Mouse (Mus musculus) neural tube, embryonic 11.5 days (tissue): ENCODE measurements around the gene Rtn4rl1. TPM values are rescaled to one million over a fixed set of nuclear protein-coding genes. Genes with fewer than 3 reads are reported as not detected.

Source experiments
- ATAC-seq: fragments of 200-750 bp; cut with Nextera tagmentation; 2 replicates; pipeline ENCODE4 v1.8.0; 2017; ENCODE audit warnings: moderate number of reproducible peaks, mild to moderate bottlenecking, moderate TSS enrichment, moderate library complexity; ENCODE audit not compliant: insufficient read depth, low FRiP score, low TSS enrichment
- DNase-seq: peaks from one replicate; pipeline ENCODE4 v3.0.0-alpha.2; 2015; ENCODE audit warnings: low spot score
- H3K27ac ChIP-seq: fragments of 300-500 bp; sonication (generic); 2 replicates; pipeline ENCODE4 v1.5.1; 2014; ENCODE audit warnings: low read depth, mild to moderate bottlenecking, low read length
- H3K27me3 ChIP-seq: fragments of 300-500 bp; sonication (generic); 2 replicates; pipeline ENCODE4 v1.6.1; 2014; ENCODE audit warnings: mild to moderate bottlenecking, low read length, mixed read lengths; ENCODE audit not compliant: control insufficient read depth, insufficient read depth
- H3K36me3 ChIP-seq: fragments of 300-500 bp; sonication (generic); 2 replicates; pipeline ENCODE4 v1.6.1; 2014; ENCODE audit warnings: mild to moderate bottlenecking, low read length, moderate library complexity, mixed read lengths; ENCODE audit not compliant: control insufficient read depth, insufficient read depth
- H3K4me1 ChIP-seq: fragments of 300-500 bp; sonication (generic); 2 replicates; pipeline ENCODE4 v1.6.1; 2014; ENCODE audit warnings: low read length, mixed read lengths; ENCODE audit not compliant: control insufficient read depth, insufficient read depth
- H3K4me2 ChIP-seq: fragments of 300-500 bp; sonication (generic); 2 replicates; pipeline ENCODE4 v1.6.1; 2014; ENCODE audit warnings: low read depth, mild to moderate bottlenecking, moderate library complexity
- H3K4me3 ChIP-seq: fragments of 300-500 bp; sonication (generic); 2 replicates; pipeline ENCODE4 v1.5.1; 2014; ENCODE audit warnings: low read depth, low read length
- H3K9ac ChIP-seq: fragments of 300-500 bp; sonication (generic); 2 replicates; pipeline ENCODE4 v1.6.1; 2014; ENCODE audit warnings: mild to moderate bottlenecking, low read length
- H3K9me3 ChIP-seq: fragments of 300-500 bp; sonication (generic); 2 replicates; pipeline ENCODE4 v1.6.1; 2016; ENCODE audit warnings: low read length; ENCODE audit not compliant: control insufficient read depth
- WGBS: fragments of 180-500 bp; shearing (Covaris S2); extraction: QIAGEN DNeasy Blood & Tissue Kit; methylation state at CpG from one replicate; pipeline ENCODE4 v1.1.7; 2014; 5-methylcytosine and 5-hydroxymethylcytosine counted together
- polyA plus RNA-seq: library from polyadenylated mRNA; unstranded; fragments of >200 nt; fragmentation: Nextera tagmentation; extraction: Ambion mirVana; gene quantifications from 2 replicates; pipeline ENCODE4 v1.2.1, GENCODE M21; 2014

The Rtn4rl1 gene
- polyA plus RNA-seq, 1 experiment from 2014 or later, result 6.0 TPM

- no peaks in the 10 kb centered on the region for H3K9me3 ChIP-seq
- ATAC-seq (no peak), DNase-seq (no peak)
- H3K27ac ChIP-seq, result no peak within 1 kb of the TSS
- peaks cover 45% of the 10 kb centered on the region for H3K27me3 ChIP-seq
- WGBS, result 47% methylated on average over 5 of the region's 5 CpGs
- no peaks in the 10 kb centered on the region for H3K36me3 ChIP-seq
- H3K4me3 ChIP-seq, result peak within 1 kb of the TSS; percentile 74
- peak within 1 kb of the TSS; percentile 79 for H3K4me2 ChIP-seq
- peaks cover 25% of the 10 kb centered on the region for H3K4me1 ChIP-seq
- peak within 1 kb of the TSS; percentile 58 for H3K9ac ChIP-seq
Observed at GRCm38 (mm10) chr11:75190905-75191441, 2.6 kb upstream of the Rtn4rl1 start, which contains the start of gene Dph1. Gene Dph1 (minus strand): TSS chr11:75191241.

- ATAC-seq, result no peak
- Histone ChIP-seq H3K27me3 (peaks cover 53% of the 10 kb centered on the region), H3K4me1 (peaks cover 25% of the 10 kb centered on the region), H3K36me3 (no peaks in the 10 kb centered on the region), H3K27ac (no peak overlapping the region), H3K9me3 (no peaks in the 10 kb centered on the region), H3K4me3 (no peak overlapping the region), H3K4me2 (no peak overlapping the region), H3K9ac (no peak overlapping the region)
- 73% methylated on average over 6 of the region's 6 CpGs for WGBS
- DNase-seq, result no peak
Observed at GRCm38 (mm10) chr11:75191841-75192240, 1.7 kb upstream of the Rtn4rl1 start.

DNA sequence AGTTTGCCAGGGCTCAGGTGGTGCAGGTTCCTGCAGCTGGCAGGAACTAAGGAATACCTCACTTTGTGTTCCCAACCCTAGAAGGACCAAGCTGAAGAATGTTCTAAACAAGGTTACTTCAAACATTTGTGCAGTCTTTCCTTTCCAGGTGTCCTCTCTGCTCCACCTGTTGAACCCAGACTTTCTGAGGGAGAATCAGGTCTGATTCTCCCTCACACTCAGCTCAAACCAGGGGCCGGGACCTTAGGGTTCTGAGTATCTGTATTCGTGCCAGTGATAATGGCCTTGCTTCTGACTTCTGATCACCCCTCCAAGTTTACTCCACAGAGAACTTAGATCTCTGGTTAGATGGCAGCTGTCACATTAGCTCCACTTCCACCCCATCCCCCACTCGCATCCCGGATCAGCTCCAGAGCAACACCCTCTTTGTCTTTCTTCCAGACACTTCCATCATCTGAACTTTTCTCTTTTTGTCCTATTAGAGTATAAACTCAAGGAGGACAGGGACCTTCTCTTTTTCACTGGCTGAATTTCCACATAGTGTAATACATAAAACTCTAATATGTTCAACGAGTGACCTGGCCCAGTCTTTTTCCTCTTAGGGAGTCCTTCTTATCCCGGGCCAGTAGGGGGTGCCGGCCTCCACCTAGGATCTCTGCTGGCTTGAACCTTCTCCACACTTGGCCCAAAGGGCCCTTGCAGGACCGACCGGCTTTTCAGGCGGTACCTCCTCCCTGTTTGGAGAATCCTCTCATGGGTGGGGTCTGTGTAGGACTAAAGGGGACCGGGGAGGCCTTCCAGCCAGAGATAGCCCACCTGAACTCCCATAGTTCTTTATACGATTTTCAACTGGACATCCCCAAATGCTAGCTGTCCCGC, 1.0 kb upstream of the Rtn4rl1 start:
- Histone ChIP-seq H3K4me1 (peaks cover 25% of the 10 kb centered on the region), H3K36me3 (no peaks in the 10 kb centered on the region), H3K9me3 (no peaks in the 10 kb centered on the region), H3K27me3 (peaks cover 58% of the 10 kb centered on the region), H3K4me3 (0 out of 2 replicates have a peak overlapping the region, but pooled peaks have one; percentile 2), H3K4me2 (peak overlapping the region; percentile 69), H3K27ac (no peak overlapping the region), H3K9ac (no peak overlapping the region)
- 25% methylated on average over 13 of the region's 13 CpGs for WGBS
- DNase-seq (peak; percentile 74), ATAC-seq (no peak)

DNA sequence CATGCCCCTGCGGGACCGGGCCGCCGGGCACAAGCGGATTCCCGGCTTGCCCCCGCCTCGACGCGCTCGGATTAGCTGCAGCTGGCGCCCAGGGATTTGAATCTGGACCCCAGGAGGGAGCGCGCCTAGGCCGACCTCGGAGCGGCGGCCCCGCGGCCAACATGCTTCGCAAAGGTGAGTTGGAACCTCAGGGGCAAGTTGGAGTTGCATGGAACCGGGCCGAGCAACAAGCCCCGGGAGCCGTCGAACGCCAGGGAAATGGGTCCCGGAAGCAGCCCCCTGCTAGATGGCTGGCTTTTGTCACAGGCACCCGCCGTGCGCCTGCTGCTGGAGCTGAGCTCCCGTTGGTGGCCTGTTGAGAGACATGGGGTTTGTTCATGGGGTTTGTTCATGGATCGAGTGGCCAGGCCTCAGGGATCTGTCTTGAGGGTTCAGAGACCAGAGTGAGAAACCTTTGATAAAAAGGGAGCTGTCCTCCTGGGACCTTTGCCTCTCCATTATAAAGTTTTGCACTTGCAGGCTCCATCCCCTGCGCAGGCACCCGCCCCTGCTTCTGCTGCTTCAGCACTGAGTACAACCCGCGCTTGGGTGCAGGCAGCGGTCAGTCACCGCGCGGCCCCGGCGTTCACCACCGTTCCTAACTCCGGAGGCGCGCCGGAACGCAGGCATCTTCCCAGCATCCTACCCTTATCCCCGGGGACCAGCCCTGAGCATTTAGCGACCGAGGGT, 702 bp downstream of the Rtn4rl1 start:
- no peak overlapping the region for H3K27ac ChIP-seq
- DNase-seq (peak; percentile 35), ATAC-seq (no peak)
- H3K9ac ChIP-seq, result peak overlapping the region; percentile 47
- H3K4me2 ChIP-seq, result peak overlapping the region; percentile 69
- H3K9me3 ChIP-seq, result no peaks in the 10 kb centered on the region
- H3K36me3 ChIP-seq, result no peaks in the 10 kb centered on the region
- WGBS, result under 1% methylated on average over 52 of the region's 52 CpGs
- H3K4me1 ChIP-seq, result peaks cover 25% of the 10 kb centered on the region
- peak overlapping the region; percentile 43 for H3K4me3 ChIP-seq
- H3K27me3 ChIP-seq, result peaks cover 58% of the 10 kb centered on the region

GRCm38 (mm10) chr11:75194850-75195461, 1.4 kb downstream of the Rtn4rl1 start:
- Histone ChIP-seq H3K9me3 (no peaks in the 10 kb centered on the region), H3K4me1 (peaks cover 21% of the 10 kb centered on the region; the same call in 1 of the 2 replicates), H3K4me2 (peak overlapping the region; percentile 69), H3K9ac (peak overlapping the region; percentile 0; the same call in 1 of the 2 replicates), H3K27me3 (peaks cover 58% of the 10 kb centered on the region), H3K36me3 (no peaks in the 10 kb centered on the region), H3K4me3 (peak overlapping the region; percentile 43), H3K27ac (no peak overlapping the region)
- peak; percentile 55 for DNase-seq
- ATAC-seq, result no peak
- under 1% methylated on average over 39 of the region's 39 CpGs for WGBS

DNA sequence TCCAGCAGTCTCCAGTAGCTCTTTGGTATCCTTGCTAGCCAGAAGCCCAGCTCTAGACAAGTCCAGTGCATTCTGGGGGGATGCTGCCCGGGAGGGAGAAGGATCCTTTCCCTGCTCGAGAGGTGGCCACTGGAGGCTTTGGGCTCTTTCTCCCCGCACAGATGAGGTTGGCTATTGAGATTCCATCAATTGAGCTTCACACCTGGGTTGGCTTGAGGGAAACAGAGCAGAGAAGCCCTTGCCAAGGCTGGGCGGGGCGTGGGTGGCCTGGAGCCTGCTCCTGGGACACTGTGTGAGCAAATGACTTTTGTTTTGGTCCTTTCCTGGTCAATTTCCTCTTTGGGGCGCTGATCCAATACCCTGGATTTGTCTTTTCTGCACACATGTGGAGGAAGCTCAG, 2.5 kb downstream of the Rtn4rl1 start:
- WGBS, result 50% methylated on average over 6 of the region's 6 CpGs
- H3K27ac ChIP-seq, result no peak overlapping the region
- no peak overlapping the region for H3K4me3 ChIP-seq
- peaks cover 23% of the 10 kb centered on the region; the same call in 1 of the 2 replicates for H3K4me1 ChIP-seq
- no peaks in the 10 kb centered on the region for H3K36me3 ChIP-seq
- DNase-seq (no peak), ATAC-seq (no peak)
- peaks cover 56% of the 10 kb centered on the region for H3K27me3 ChIP-seq
- peak overlapping the region; percentile 24; the same call in 1 of the 2 replicates for H3K4me2 ChIP-seq
- H3K9ac ChIP-seq, result no peak overlapping the region
- no peaks in the 10 kb centered on the region for H3K9me3 ChIP-seq

DNA sequence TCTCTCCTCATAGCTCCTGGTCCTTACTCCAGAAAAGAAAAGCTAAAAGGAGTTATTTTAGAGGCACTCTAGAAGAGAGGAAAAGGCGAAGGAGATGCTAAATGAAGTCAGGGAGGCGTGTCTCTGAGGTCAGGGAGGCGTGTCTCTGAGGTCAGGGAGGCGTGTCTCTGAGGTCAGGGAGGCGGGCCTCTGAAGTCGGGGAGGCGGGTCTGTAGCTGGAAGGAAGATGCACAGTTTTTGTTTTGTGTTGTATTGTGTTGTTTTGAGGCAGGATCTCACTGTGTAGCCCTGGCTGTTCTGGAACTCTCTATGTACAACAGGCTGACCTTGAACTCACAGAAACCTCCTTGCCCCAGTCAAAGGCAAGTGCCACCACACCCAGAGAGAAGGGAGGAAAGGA, 4.4 kb downstream of the Rtn4rl1 start:
- Histone ChIP-seq H3K9me3 (no peaks in the 10 kb centered on the region), H3K9ac (no peak overlapping the region), H3K27me3 (peaks cover 43% of the 10 kb centered on the region), H3K4me2 (no peak overlapping the region), H3K4me1 (peaks cover 29% of the 10 kb centered on the region), H3K27ac (no peak overlapping the region), H3K4me3 (no peak overlapping the region), H3K36me3 (no peaks in the 10 kb centered on the region)
- DNase-seq (no peak), ATAC-seq (no peak)
- WGBS, result 26% methylated on average over 7 of the region's 7 CpGs

DNA sequence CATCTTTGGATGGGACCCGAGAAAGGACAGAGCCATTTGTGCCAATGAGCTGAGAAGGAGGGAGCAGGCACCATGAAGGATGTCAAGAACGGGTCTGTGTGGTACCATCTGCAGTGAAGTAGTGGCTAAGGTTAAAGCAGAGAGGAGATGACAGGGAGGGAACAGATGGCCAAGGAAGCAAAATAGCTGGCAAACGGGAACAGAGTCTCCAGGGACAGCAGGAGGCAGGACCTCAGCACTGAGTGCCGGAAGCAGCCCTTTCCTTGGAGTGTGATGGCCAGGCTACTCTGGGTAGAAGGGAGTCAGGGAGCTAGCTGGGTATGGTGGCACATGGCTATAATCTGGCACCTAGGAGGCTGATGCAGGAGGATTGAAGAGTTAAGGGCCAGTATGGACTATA, 5.2 kb downstream of the Rtn4rl1 start:
- no peak overlapping the region for H3K4me2 ChIP-seq
- peaks cover 35% of the 10 kb centered on the region for H3K27me3 ChIP-seq
- 39% methylated on average over 4 of the region's 4 CpGs for WGBS
- no peak overlapping the region for H3K4me3 ChIP-seq
- H3K9me3 ChIP-seq, result no peaks in the 10 kb centered on the region
- H3K27ac ChIP-seq, result no peak overlapping the region
- H3K36me3 ChIP-seq, result no peaks in the 10 kb centered on the region
- DNase-seq (no peak), ATAC-seq (no peak)
- no peak overlapping the region for H3K9ac ChIP-seq
- peaks cover 23% of the 10 kb centered on the region for H3K4me1 ChIP-seq
